Mouse (Mus musculus) liver, embryonic 16.5 days (tissue): ENCODE measurements around the gene Pygb. TPM values are rescaled to one million over a fixed set of nuclear protein-coding genes. Genes with fewer than 3 reads are reported as not detected.

ENCODE experiments used
- ATAC-seq: fragments of 200-750 bp; cut with Nextera tagmentation; 2 replicates; pipeline ENCODE4 v1.8.0; 2017; ENCODE audit warnings: low read depth, mild to moderate bottlenecking, moderate number of reproducible peaks, moderate library complexity
- H3K27ac ChIP-seq: fragments of 300-500 bp; sonication (generic); 2 replicates; pipeline ENCODE4 v1.5.1; 2014; ENCODE audit warnings: mild to moderate bottlenecking, low read length
- H3K27me3 ChIP-seq: fragments of 300-500 bp; sonication (generic); 2 replicates; pipeline ENCODE4 v1.6.1; 2014; ENCODE audit warnings: low read depth, low read length, mixed read lengths; ENCODE audit not compliant: control insufficient read depth, insufficient read depth
- H3K36me3 ChIP-seq: fragments of 300-500 bp; sonication (generic); 2 replicates; pipeline ENCODE4 v1.6.1; 2014; ENCODE audit warnings: mild to moderate bottlenecking; ENCODE audit not compliant: control insufficient read depth, insufficient read depth
- H3K4me1 ChIP-seq: fragments of 300-500 bp; sonication (generic); 2 replicates; pipeline ENCODE4 v1.6.1; 2014; ENCODE audit warnings: low read depth, low read length, mixed read lengths; ENCODE audit not compliant: control insufficient read depth
- H3K4me2 ChIP-seq: fragments of 300-500 bp; sonication (generic); 2 replicates; pipeline ENCODE4 v1.6.1; 2014; ENCODE audit warnings: low read depth, low read length, mixed read lengths
- H3K4me3 ChIP-seq: fragments of 300-500 bp; sonication (generic); 2 replicates; pipeline ENCODE4 v1.5.1; 2014; ENCODE audit warnings: low read depth, mild to moderate bottlenecking, low read length
- H3K9ac ChIP-seq: fragments of 300-500 bp; sonication (generic); 2 replicates; pipeline ENCODE4 v1.6.1; 2014; ENCODE audit warnings: low read depth, low read length
- H3K9me3 ChIP-seq: fragments of 300-500 bp; sonication (generic); replicated peaks from 2 replicates; pipeline ENCODE4 v1.6.1; 2016; ENCODE audit warnings: low read length; ENCODE audit not compliant: control insufficient read depth
- WGBS: fragments of 180-500 bp; shearing (Covaris S2); extraction: QIAGEN DNeasy Blood & Tissue Kit; methylation state at CpG from one replicate; pipeline ENCODE4 v1.1.7; 2014; ENCODE audit not compliant: insufficient replicate concordance; 5-methylcytosine and 5-hydroxymethylcytosine counted together
- polyA plus RNA-seq: library from polyadenylated mRNA; unstranded; fragments of >200 nt; fragmentation: Nextera tagmentation; extraction: Ambion mirVana; gene quantifications from 2 replicates; pipeline ENCODE4 v1.2.1, GENCODE M21; 2015

Gene Pygb
- polyA plus RNA-seq, 1 experiment from 2014 or later, result 31.3 TPM

GRCm38 (mm10) chr2:150842049-150842461, 55.5 kb downstream of the Pygb start:
- no peak overlapping the region for H3K4me2 ChIP-seq
- no peaks in the 10 kb centered on the region for H3K36me3 ChIP-seq
- H3K9me3 ChIP-seq, result no peaks in the 10 kb centered on the region
- H3K27me3 ChIP-seq, result no peaks in the 10 kb centered on the region
- WGBS, result 56% methylated on average over 7 of the region's 7 CpGs
- H3K27ac ChIP-seq, result no peak overlapping the region
- H3K9ac ChIP-seq, result no peak overlapping the region
- no peaks in the 10 kb centered on the region for H3K4me1 ChIP-seq
- no peak overlapping the region for H3K4me3 ChIP-seq
- no peak for ATAC-seq

DNA sequence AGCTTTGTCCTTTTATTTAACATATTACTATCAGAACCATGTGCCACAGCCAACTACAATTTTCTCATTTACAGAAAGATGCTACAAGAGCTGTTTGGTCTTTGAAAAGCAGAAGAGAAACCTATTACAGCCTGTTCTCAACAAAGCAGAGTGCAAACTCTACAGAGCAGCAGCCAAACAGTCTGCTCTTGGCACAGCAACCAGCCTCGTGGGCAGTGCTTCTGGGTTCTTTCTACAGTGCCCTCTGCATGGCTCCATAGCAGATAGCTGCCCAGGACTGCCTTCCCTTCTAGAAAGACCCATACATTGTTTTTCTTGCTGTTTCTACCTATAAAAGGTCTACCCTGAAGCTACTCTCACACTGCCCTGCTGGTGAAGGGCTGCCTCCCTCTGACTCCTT, 58.3 kb downstream of the Pygb start:
- Histone ChIP-seq H3K9ac (no peak overlapping the region), H3K4me3 (no peak overlapping the region), H3K27ac (no peak overlapping the region), H3K36me3 (no peaks in the 10 kb centered on the region), H3K27me3 (no peaks in the 10 kb centered on the region), H3K4me2 (no peak overlapping the region), H3K9me3 (no peaks in the 10 kb centered on the region), H3K4me1 (no peaks in the 10 kb centered on the region)
- WGBS, result 48% methylated on average over 1 of the region's 1 CpGs
- ATAC-seq, result no peak

DNA sequence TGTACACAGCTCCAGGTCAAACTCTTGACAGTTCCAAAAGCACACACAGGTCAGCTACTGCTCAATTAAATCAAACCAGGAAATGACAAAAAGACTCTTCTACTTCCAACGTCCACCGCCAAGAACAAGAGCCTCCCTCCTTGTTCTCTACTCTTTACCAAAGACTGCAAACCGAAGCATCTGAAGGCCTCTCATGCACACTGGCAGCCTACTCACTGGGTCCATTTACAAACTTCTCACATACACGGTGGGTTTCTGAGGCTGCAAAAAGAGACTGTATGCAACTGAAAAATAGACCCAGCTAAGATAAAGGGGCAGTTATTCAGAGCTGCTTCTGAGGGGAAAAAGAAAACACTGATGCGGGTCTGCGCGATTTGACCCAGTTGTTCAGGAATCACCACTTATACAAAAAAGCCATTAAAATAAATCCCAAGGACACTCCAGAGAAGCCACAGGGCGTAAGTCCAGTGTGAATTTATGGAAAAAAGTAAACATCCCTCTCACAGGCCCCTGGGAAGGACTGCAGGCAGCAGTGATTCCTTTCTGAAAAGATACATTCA, 61.0 kb downstream of the Pygb start:
- 71% methylated on average over 8 of the region's 8 CpGs for WGBS
- Histone ChIP-seq H3K9ac (no peak overlapping the region), H3K4me2 (no peak overlapping the region), H3K27ac (no peak overlapping the region), H3K9me3 (no peaks in the 10 kb centered on the region), H3K27me3 (no peaks in the 10 kb centered on the region), H3K4me3 (no peak overlapping the region), H3K36me3 (no peaks in the 10 kb centered on the region), H3K4me1 (no peaks in the 10 kb centered on the region)
- ATAC-seq, result no peak

DNA sequence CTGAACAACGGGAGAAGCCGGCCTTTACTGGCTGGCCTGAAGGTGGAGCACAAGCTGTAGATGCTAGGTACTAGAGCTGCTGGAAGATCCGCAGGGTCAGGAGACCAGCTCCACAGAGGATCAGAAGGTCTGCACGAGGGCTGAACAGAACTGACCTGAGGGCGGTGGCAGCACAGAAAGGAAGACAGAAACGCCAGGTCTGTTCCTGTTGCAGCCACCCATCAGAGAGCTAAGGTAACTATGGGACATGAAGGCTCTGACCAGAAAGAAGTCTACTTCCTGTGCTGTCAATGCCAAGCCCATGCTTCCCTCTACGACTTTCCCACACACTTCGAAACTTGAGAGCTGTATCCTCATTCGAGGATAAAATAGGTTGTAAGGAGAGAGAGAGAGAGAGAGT, 64.7 kb downstream of the Pygb start:
- Histone ChIP-seq H3K9me3 (no peaks in the 10 kb centered on the region), H3K4me3 (no peak overlapping the region), H3K4me1 (no peaks in the 10 kb centered on the region), H3K36me3 (no peaks in the 10 kb centered on the region), H3K27me3 (no peaks in the 10 kb centered on the region), H3K9ac (no peak overlapping the region), H3K27ac (no peak overlapping the region), H3K4me2 (no peak overlapping the region)
- whole genome bisulfite sequencing, result 36% methylated on average over 9 of the region's 9 CpGs
- ATAC-seq, result no peak

GRCm38 (mm10) chr2:150855186-150855585, 68.7 kb downstream of the Pygb start:
- no peaks in the 10 kb centered on the region for H3K36me3 ChIP-seq
- H3K4me3 ChIP-seq, result no peak overlapping the region
- no peak overlapping the region for H3K27ac ChIP-seq
- ATAC-seq, result no peak
- H3K9ac ChIP-seq, result no peak overlapping the region
- no peak overlapping the region for H3K4me2 ChIP-seq
- no peaks in the 10 kb centered on the region for H3K4me1 ChIP-seq
- H3K9me3 ChIP-seq, result no peaks in the 10 kb centered on the region
- H3K27me3 ChIP-seq, result no peaks in the 10 kb centered on the region

GRCm38 (mm10) chr2:150858724-150859487, 72.4 kb downstream of the Pygb start:
- no peaks in the 10 kb centered on the region for H3K27me3 ChIP-seq

GRCm38 (mm10) chr2:150859709-150860470, 73.4 kb downstream of the Pygb start:
- no peak overlapping the region for H3K4me2 ChIP-seq
- no peaks in the 10 kb centered on the region for H3K27me3 ChIP-seq
- H3K9ac ChIP-seq, result no peak overlapping the region
- no peaks in the 10 kb centered on the region for H3K4me1 ChIP-seq
- H3K36me3 ChIP-seq, result no peaks in the 10 kb centered on the region
- 64% methylated on average over 11 of the region's 11 CpGs for WGBS
- no peak for ATAC-seq
- H3K9me3 ChIP-seq, result no peaks in the 10 kb centered on the region
- no peak overlapping the region for H3K4me3 ChIP-seq
- no peak overlapping the region for H3K27ac ChIP-seq

More at GRCm38 (mm10) chr2:150858724-150859487, 72.4 kb downstream of the Pygb start:
- ATAC-seq, result no peak
- Histone ChIP-seq H3K4me2 (no peak overlapping the region), H3K27ac (no peak overlapping the region), H3K4me3 (no peak overlapping the region), H3K4me1 (no peaks in the 10 kb centered on the region), H3K9me3 (no peaks in the 10 kb centered on the region), H3K9ac (no peak overlapping the region), H3K36me3 (no peaks in the 10 kb centered on the region)
- WGBS, result 64% methylated on average over 9 of the region's 9 CpGs

DNA sequence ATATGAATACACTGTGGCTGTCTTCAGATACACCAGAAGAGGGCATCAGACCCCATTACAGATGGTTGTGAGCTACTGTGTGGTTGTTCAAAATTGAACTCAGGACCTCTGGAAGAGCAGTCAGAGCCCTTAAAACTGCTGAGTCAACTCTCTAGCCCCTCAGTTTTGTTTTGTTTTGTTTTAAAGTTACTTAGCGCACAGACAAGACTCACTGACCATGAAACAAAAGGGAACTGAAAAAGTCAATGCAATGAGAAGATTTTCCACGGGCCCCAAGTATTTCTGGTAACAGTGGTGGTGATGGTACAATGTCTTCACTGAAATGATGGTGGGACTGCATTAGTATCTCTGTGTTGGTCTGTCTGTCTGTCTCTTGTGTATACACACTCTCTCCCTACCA, 74.6 kb downstream of the Pygb start:
- no peak overlapping the region for H3K4me2 ChIP-seq
- no peak overlapping the region for H3K4me3 ChIP-seq
- H3K27me3 ChIP-seq, result no peaks in the 10 kb centered on the region
- ATAC-seq, result no peak
- H3K27ac ChIP-seq, result no peak overlapping the region
- no peaks in the 10 kb centered on the region for H3K4me1 ChIP-seq
- WGBS, result 60% methylated on average over 2 of the region's 2 CpGs
- no peaks in the 10 kb centered on the region for H3K36me3 ChIP-seq
- no peak overlapping the region for H3K9ac ChIP-seq
- H3K9me3 ChIP-seq, result no peaks in the 10 kb centered on the region

- no peak overlapping the region for H3K27ac ChIP-seq
- H3K4me3 ChIP-seq, result no peak overlapping the region
- ATAC-seq, result no peak
- no peak overlapping the region for H3K9ac ChIP-seq
- no peak overlapping the region for H3K4me2 ChIP-seq
- no peaks in the 10 kb centered on the region for H3K27me3 ChIP-seq
- WGBS, result 66% methylated on average over 2 of the region's 2 CpGs
- H3K36me3 ChIP-seq, result no peaks in the 10 kb centered on the region
- H3K4me1 ChIP-seq, result no peaks in the 10 kb centered on the region
- H3K9me3 ChIP-seq, result no peaks in the 10 kb centered on the region
Observed at GRCm38 (mm10) chr2:150867021-150867420, 80.5 kb downstream of the Pygb start.
